Mouse (Mus musculus): ENCODE measurements around the gene Tmtc1.

GRCm38 (mm10) chr6:148218235-148219076 lies 225.7 kb downstream of the Tmtc1 start:
- TF ChIP-seq CTCF (conservative IDR thresholded peaks at IDR 0.05; ENCODE audit: low read length), result no peak
- TF ChIP-seq POU5F1 (IDR thresholded peaks at IDR 0.05; ENCODE audit: borderline replicate concordance, low read length), result no peak

Measured in E14TG2a.4 (cell line).